Mouse (Mus musculus) right cerebral cortex, postnatal 14 days (tissue): ENCODE data around the gene Snx15.

Experiments used
- DNase-seq: peaks from one replicate; pipeline ENCODE4 v3.0.0; 2022

Snx15 gene

DNA sequence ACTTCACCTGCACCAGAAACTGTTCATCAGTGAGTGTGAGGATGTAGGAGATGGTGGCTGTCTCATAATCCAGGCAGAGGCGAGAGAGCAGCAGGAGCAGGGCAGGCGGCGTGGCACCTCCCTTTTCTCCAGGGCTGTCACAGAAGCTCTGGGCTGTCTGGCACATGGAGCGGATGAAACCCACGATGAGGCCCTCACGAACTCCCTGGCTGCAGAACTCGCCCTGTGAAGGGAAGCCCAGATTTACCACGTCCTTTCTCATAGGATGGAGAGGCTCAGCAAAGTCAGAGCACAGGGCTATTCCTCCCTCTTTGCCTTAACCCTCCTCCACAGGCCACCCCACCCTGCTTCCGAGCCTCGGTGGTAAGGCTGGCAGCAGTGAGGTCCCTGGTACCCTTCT lies 58.3 kb downstream of the Snx15 start:
- DNase-seq: no peak
